Mouse (Mus musculus) Patski (cell line): Measurements from ENCODE around the gene Runx1. TPM values are rescaled to one million over a fixed set of nuclear protein-coding genes. Genes with fewer than 3 reads are reported as not detected.
A peak's percentile ranks its signal among the peaks of the same experiment; 100 is the strongest.

Source experiments
- ATAC-seq: fragments of 100-300 bp; one replicate; pipeline ENCODE4 v1.8.0; 2021
- CTCF ChIA-PET: fragments of 350-600 bp; sonication (Branson Sonifier 250); formaldehyde crosslinking; loops from one replicate; lab custom pipeline; 2022; ENCODE audit warnings: inconsistent platforms; lab: Charles Lee
- POLR2A ChIA-PET: fragments of 350-600 bp; sonication (Branson Sonifier 250); formaldehyde crosslinking; loops from one replicate; lab custom pipeline; 2022; ENCODE audit warnings: antibody characterized with exemption, inconsistent platforms; lab: Charles Lee
- DNase-seq: peaks from one replicate; pipeline ENCODE4 v3.0.0-alpha.2; 2011; ENCODE audit warnings: low read depth, low spot score
- H3K27me3 ChIP-seq: fragments of 371-371 bp; one replicate; pipeline ENCODE4 v1.5.1; 2021
- CTCF ChIP-seq: fragments of 100-300 bp; IDR thresholded peaks from one replicate; pipeline ENCODE4 v1.5.1; 2021
- in situ Hi-C: fragments of 300-500 bp; cut with MboI; formaldehyde crosslinking; loops from 3 replicates; pipeline ENCODE4 v1.11.1; 2018; ENCODE audit warnings: low pct_unique_long_range_greater_than_20kb, mixed read lengths
- polyA plus RNA-seq: library from polyadenylated mRNA; unstranded; gene quantifications from one replicate; pipeline ENCODE4 v1.2.3, GENCODE M21; 2021

The Runx1 gene
- polyA plus RNA-seq, 1 experiment from 2014 or later = 42.5 TPM

DNA sequence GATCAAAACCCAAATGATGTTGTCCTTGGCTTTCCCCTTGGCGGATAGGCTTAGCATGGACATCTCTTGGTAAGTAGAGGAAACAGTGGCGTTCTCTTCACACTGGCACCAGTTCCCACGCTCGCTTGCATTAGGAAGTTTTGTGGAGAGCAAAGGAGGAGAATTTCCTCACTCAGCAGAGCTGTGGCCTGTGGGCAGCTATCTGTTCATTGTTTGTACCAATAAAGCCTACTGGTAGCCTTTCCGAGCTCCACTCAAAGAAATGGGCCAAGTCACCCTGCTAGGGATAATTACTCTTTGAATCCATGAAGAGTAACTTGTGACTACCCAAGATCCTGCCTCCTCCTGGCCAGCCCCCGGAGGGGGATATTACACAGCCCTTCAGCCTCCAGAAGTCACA, 734 bp upstream of the Runx1 start:
- CTCF ChIA-PET = interaction anchor here (1.6 kb wide), 1 partner anchor 44 kb away, joined by 3 read pairs; no protein-coding TSS in a partner anchor
- ATAC-seq = no peak
- no peak for TF ChIP-seq CTCF
- POLR2A ChIA-PET = no interaction called here
- in situ Hi-C loops = loop anchor here (5.0 to 10.0 kb wide), 2 partner anchors 76 to 468 kb away; no protein-coding TSS in a partner anchor
- no peaks in the 10 kb centered on the region for H3K27me3 ChIP-seq
- DNase-seq = no peak

DNA sequence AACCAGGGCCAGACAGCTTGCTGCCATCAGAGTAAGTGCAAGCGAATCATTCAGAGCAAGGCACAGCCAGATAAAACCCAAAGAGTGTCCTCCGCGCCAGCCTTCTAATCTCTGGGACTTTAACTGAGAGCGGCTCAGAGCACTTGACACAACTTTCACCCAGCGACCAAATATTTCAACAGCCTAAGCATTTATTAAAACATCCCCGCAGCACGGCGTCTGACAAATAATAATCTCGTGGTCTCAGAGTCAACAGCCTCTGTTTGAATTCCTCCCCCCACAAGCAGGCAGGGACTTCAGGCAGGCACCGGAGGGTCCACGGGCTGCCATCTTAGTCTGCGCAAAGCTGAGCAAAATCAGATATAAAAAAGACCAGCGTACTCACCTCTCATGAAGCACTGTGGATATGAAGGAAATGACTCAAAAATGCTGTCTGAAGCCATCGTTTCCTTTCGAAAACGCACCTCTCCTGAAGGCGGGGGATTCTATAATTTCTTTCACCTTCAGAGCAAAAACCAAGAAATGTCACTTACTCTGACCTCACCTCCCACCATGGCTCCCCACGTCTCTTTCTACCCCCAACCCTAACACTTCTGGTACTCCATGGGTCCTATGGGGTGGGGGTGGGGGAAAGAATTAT, 625 bp downstream of the Runx1 start:
- ChIA-PET CTCF (interaction anchor here (1.2 kb wide), 1 partner anchor 64 kb away, joined by 3 read pairs; no protein-coding TSS in a partner anchor), POLR2A (no interaction called here)
- DNase-seq (no peak), ATAC-seq (no peak)
- TF ChIP-seq CTCF = no peak
- in situ Hi-C loops = loop anchor here (5.0 to 10.0 kb wide), 2 partner anchors 77 to 469 kb away; no protein-coding TSS in a partner anchor
- H3K27me3 ChIP-seq = no peaks in the 10 kb centered on the region

DNA sequence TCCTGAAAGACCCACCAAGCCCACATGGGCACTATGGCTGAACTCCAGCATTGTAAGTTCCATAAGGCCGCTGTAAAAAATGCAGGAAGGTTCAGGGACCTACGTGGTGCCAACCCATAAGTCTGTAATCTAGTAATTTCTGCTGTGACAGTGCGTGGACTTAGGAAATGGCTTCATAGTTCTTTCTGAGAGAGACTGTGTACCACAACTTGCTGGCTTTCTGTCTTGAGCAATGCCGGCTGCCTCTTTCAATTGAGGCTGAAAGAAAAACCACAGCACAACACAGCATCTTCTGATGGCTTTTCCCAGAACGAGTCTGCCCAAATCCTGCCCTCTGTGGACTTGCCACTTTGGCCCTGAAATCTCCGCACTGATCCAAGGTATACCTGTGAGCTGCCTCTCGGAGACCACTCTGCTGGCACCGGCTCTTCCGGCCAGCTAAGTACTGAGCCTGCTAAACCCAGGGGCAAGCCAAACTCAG, 1.2 kb downstream of the Runx1 start:
- in situ Hi-C loops = loop anchor here (5.0 to 10.0 kb wide), 2 partner anchors 78 to 470 kb away; no protein-coding TSS in a partner anchor
- ChIA-PET POLR2A (interaction anchor here (0.6 kb wide), 1 partner anchor 1752 kb away, joined by 4 read pairs; no protein-coding TSS in a partner anchor), CTCF (interaction anchor here (1.2 kb wide), 1 partner anchor 64 kb away, joined by 3 read pairs; no protein-coding TSS in a partner anchor)
- TF ChIP-seq CTCF = no peak
- DNase-seq (no peak), ATAC-seq (no peak)
- H3K27me3 ChIP-seq = no peaks in the 10 kb centered on the region

DNA sequence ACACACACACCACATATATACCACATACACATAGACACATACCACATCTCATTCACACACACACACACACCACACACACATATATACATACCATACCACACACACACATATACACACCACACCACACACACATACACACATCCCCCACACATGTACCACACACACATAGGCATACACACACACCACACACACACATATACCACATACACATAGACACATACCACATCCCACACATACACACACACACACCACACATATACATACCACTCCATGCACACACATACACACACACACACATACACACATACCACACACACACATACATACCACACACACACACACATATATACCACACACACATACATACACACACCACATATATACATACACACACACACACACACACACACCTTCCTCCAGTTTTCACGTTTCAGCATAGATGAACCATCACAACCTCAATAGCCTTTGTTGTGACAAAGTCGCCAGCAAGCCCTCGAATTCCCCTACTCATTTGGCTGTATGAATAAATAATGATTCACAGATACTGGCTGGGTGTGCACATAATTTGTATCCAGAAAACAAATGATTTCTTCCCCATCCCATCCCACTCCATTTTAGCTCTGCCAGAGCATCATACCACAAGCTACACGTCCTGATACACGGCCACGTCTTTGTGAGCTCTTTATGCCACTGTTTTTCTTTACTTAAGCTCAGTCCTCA, 1.8 kb downstream of the Runx1 start:
- CTCF ChIA-PET = interaction anchor here (1.2 kb wide), 1 partner anchor 65 kb away, joined by 3 read pairs; no protein-coding TSS in a partner anchor
- POLR2A ChIA-PET = interaction anchor here (0.6 kb wide), 1 partner anchor 1753 kb away, joined by 4 read pairs; no protein-coding TSS in a partner anchor
- ATAC-seq (no peak), DNase-seq (no peak)
- H3K27me3 ChIP-seq = no peaks in the 10 kb centered on the region
- in situ Hi-C loops = loop anchor here (10.0 kb wide), 1 partner anchor 471 kb away; no protein-coding TSS in a partner anchor
- no peak for TF ChIP-seq CTCF

DNA sequence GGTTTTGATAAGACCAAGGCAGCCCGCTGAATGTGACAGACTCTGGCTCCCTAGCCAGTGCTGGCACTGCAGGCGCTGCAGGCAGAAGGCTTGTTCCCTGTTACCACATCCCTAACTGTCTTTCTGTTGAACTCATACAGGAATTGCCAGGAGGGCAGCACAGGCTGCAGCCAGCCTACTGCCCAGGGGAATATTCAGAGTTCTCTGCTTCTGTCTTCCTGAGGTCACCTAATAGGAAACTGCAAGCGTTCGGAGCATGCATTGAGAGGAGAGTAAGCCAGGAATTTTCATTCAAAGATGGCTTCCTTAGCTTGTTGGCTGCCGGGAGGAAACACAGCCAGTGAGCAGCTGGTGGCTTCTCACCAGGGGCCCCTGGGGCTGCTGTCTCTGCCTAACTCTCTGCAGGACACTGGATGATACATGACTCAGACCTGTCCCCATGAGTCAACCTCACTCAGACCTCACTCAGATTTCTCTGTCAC, 2.5 kb downstream of the Runx1 start:
- ATAC-seq (peak; percentile 52), DNase-seq (no peak)
- ChIA-PET POLR2A (no interaction called here), CTCF (no interaction called here)
- no peak for TF ChIP-seq CTCF
- in situ Hi-C loops = loop anchor here (10.0 kb wide), 1 partner anchor 471 kb away; no protein-coding TSS in a partner anchor
- H3K27me3 ChIP-seq = no peaks in the 10 kb centered on the region

DNA sequence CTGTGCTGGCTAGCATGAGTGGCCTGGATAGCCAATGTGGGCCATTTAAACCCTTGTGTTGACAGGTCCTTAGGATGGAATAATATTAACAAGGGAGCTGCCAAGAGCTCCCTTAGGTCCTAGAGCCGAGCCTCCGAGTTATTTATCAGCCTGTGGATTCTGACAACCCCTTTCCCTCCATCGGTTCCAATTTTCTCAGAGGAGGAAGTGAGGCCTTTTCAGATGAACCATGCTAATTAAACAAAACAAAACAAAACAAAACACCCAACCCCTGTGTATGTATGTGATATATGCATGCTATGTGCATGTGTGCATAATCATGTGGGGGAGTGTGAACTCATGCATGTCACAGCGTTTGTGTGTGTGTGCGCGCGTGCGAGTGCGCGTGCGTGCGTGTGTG, 3.3 kb downstream of the Runx1 start:
- no peak for TF ChIP-seq CTCF
- in situ Hi-C loops = loop anchor here (10.0 kb wide), 1 partner anchor 472 kb away; no protein-coding TSS in a partner anchor
- no peak for DNase-seq
- CTCF ChIA-PET = no interaction called here
- ATAC-seq = no peak
- H3K27me3 ChIP-seq = no peaks in the 10 kb centered on the region
- POLR2A ChIA-PET = no interaction called here

DNA sequence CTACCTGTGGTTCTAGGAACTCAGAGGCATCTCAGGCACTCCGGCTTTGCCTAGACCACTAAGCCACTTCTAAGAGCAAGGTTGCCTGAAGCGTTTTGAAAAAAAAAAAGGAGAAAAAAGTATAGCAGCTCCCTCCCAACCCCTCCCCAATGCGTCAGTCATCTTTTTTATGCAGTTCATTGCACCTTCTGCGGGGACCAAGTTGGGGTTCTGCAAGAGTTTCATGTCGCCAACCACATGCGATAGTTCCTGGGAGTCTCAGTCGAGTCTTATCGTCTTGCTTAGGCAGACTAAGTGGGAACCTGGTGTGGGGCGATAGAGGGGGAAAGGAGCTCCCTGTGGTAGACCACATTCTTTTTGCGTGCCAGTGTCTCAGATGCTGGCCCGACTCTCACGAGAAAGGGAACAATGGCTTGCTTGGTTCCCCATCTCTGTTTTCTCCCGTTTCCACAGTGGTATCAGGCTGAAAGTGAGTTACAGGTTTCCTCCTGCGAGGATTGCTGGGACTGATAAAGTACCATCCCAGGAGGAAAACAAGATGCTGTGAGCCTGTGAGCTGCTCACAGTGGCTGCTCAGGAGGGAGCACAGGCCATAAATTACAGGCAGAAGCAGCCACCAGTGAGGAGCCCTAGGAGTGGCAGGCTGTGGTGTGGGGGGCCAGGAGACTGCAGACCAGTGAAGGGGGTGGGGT, 3.9 kb downstream of the Runx1 start:
- ChIA-PET POLR2A (no interaction called here), CTCF (no interaction called here)
- TF ChIP-seq CTCF = no peak
- no peak for ATAC-seq
- H3K27me3 ChIP-seq = no peaks in the 10 kb centered on the region
- in situ Hi-C loops = loop anchor here (10.0 kb wide), 1 partner anchor 473 kb away; no protein-coding TSS in a partner anchor
- no peak for DNase-seq

DNA sequence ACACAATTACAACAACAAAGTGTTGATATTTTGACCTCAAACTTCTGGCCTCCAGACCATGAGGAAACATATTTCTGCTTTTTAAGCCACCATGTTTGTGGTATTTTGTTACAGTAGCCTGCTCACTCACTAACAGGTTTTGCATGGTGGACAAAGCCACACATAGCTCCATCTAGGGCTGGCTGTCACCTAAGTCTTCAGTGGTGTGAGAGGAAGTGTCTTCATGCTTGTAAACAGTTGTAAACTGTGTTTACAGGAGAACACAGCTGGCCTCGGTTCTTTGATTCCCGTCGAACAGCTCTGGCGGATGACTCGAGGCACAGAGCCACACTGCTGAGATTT, 4.4 kb downstream of the Runx1 start:
- CTCF ChIA-PET = no interaction called here
- ATAC-seq (no peak), DNase-seq (no peak)
- in situ Hi-C loops = loop anchor here (10.0 kb wide), 1 partner anchor 473 kb away; no protein-coding TSS in a partner anchor
- TF ChIP-seq CTCF = no peak
- POLR2A ChIA-PET = no interaction called here
- no peaks in the 10 kb centered on the region for H3K27me3 ChIP-seq

DNA sequence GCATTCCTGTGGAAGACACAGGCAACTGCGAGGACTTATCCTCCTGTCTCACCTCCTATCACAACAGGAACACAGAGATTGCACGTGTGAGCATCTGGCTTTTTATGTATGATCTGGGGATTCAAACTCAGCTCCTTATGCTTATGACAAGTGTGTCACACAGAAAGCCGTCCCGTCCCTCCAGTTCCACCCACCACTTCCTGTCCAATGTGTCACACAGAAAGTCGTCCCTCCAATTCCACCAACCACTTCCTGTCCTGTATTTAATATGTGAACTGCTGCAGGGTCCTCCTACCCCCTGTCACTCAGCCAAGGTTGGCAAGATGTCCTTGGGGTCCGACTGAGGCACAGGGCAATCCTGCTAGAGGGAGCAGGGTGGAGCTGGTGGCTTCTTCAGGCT, 5.5 kb downstream of the Runx1 start:
- TF ChIP-seq CTCF = no peak
- in situ Hi-C loops = loop anchor here (10.0 kb wide), 1 partner anchor 474 kb away; no protein-coding TSS in a partner anchor
- ATAC-seq (no peak), DNase-seq (no peak)
- ChIA-PET POLR2A (interaction anchor here (0.6 kb wide), 1 partner anchor 15 kb away, joined by 3 read pairs; no protein-coding TSS in a partner anchor), CTCF (no interaction called here)
- no peaks in the 10 kb centered on the region for H3K27me3 ChIP-seq
